Mouse (Mus musculus) monocyte, adult 5-6 weeks (primary cell): ENCODE measurements around the gene Sel1l. TPM values are rescaled to one million over a fixed set of nuclear protein-coding genes. Genes with fewer than 3 reads are reported as not detected.
"Not testable (repeated sequence)": the region's sequence is repeated elsewhere in the genome, so short reads cannot be mapped to it uniquely, and the experiment has no call there.

Source experiments
- ATAC-seq: fragments of 153-309, 156-312 bp; replicated peaks from 2 replicates; pipeline ENCODE4 v1.8.0; 2017; ENCODE audit warnings: mild to moderate bottlenecking; ENCODE audit not compliant: low TSS enrichment, insufficient number of reproducible peaks, severe bottlenecking, poor library complexity, low FRiP score
- total RNA-seq: library from RNA; stranded (forward); fragments of 200-1000, 200-491, 200-594 nt; gene quantifications from 3 replicates; pipeline ENCODE4 v1.2.3, GENCODE M21; 2017

The Sel1l gene
- total RNA-seq, 1 experiment from 2014 or later, result 76.7 TPM

DNA sequence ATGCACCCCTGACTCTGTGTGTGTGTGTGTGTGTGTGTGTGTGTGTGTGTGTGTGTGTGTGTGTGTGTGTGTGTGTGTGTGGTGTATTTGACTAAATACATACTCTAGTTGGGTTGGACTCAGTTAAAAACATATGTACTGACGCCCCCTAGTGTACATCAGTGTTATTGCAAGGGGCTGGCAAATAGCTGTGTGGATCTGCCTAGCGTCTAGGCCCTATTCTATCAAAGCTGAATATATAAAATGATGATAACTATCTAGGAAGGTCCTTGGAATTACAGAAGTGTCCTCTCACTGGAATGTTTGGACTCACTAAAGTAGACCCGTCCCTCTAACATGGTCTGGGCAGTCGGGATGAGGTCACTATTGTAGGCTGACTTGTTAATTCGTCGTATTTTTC lies 59.2 kb downstream of the Sel1l start:
- ATAC-seq, result peak; percentile 80

DNA sequence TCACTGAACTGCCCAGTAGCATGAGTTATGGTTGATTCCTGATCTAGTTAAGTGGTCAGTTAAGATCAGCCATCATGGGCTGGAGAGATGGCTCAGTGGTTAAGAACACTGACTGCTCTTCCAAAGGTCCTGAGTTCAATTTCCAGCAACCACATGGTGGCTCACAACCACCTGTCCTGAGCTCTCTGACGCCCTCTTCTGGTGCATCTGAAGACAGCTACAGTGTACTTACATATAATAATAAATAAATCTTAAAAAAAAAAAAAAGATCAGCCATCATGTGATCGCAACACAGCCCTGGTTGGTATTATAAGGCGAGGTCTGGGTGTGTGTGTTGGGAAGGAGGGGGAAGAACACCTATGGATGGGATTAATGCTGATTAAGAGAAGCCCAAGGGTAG lies 60.5 kb downstream of the Sel1l start:
- ATAC-seq, result not testable (repeated sequence)

DNA sequence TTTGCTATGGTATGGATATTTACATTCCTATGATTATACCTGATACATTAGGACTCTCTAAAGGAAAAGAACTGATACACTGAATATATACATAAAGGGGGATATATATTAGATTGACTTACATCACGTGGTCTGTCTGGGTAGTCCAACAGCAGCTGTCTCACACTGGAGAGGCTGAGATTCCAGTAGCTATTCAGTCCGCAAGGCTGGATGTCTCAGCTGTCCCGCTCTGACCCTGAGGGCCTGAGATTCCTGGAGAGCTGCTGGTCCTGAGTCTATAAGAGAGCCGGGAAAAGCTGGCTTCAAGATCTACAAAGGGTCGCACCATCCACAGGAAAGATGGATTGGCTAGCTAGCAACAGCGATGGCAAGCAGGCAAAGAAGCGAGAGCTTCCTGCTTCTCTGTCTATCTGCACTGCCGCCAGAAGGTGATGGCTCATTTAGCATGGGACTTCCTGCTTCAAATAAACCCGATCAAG lies 61.0 kb downstream of the Sel1l start, which contains the start of gene Ston2:
Ston2 (minus strand) TSS at position 429 of the 479 bp plus-strand sequence.
- ATAC-seq, result no peak

DNA sequence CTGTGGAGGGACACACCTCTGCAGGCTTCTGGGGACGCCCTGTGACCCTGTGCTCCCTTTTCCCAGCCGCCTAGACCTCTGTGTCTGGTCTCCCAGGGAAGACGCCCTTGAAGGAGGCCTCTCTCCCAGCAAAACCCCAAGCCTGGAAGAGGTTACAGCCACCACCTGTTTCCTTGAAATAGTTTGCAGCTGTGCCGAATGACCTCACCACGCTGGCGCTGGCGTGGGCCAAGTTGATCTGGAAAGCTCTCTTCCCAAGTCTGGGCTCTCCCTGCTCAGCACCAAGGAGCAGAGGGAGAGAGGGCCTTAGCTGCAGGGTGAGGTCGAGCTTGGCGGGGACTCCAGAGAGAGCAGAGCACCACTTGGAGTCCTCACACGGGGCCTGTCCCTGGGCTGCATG lies 62.6 kb downstream of the Sel1l start:
- 0 out of 2 replicates have a peak, but pooled peaks have one; percentile 10 for ATAC-seq

DNA sequence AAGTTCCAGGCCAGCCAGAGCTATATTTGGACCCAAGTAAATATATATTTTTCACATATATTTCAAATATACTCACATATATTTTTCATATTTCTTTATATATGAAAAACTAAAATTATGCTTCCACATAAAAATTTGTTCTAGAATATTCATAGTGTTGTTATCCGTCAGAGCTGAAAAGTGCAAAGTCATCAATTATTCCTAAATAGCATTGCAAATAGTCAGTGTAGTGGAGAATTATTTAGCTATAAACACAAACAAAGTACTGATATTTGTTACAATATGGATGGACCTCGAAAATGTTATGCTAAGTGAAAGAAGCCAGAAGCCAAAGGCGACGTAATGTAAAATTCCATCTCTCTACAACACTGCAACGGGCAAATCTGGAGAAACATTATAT lies 67.5 kb downstream of the Sel1l start:
- ATAC-seq, result no peak

DNA sequence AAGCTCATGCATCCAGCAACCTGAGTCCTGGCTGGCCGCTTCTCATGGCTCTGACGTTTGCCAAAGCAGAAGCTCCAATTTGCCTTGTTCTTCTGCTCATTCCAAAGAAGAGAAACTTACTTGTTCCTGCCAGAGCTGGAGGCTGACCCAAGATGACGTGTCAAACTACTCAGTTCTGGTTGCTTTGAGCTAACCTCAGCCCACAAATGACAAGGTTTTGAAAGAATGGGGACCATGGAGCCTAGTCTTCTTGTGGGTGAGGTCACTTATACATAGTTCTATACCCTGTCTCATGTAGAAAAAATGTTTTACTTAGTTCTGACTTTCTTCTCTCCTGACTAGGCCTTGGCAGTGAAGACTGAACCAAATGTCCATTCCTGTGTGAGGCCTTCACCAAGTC lies 68.4 kb downstream of the Sel1l start:
- ATAC-seq, result no peak

DNA sequence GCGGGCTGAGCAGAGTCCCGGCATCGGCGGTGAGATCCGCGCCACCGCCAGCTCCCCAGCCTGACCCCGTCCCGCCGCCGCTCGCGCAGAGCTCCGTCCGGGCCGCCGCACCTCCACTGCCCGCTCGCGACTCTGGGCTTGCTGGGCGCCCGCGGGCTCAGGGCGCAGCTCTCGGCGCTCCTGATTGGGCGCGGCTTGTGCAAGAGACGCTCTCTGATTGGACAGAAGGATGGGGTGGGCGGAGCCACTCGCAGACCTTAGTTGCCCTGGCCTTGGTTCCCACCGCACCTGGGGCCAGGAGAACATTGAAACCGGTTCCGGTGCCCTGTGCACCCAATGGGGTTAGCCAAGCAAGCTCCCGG lies 70.0 kb downstream of the Sel1l start:
- ATAC-seq, result peak; percentile 94

DNA sequence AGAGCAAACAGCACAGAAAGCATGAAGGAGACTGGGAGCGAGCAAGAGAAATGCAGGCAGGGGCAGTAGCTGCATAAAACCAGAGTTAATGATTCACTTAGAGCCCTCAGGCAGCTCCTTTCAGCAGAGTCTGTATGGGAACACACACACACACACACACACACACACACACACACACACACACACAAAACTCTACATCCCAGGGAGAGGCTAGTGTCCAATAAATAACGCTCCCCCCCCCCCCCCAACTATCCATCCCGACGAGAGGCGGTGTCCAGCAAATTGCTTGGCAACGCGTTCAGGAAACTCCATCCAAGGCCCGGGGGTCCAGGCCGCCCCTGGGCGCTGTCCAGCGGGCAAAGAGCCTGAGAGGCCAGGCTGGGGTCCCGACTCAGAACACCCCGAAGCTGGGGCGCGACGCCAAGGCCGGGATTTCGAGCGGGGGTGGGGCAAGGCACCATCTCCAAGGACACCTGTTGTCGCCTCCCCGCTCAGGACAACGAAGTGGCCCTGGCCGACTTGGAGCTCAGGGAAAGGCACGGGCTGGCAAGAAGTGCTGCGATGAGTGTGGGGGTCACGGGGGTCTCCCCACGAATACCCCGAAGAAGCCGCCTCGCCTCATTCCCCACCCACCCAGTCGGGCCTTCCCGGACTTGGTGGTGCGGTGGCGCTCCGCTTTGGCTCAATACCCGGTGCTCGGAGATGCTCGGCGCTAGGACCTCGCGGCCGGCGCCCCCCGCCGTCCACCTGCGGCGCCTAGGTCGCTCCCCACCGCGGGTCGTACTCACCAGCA lies 70.5 kb downstream of the Sel1l start:
- ATAC-seq, result 0 out of 2 replicates have a peak, but pooled peaks have one; percentile 13

DNA sequence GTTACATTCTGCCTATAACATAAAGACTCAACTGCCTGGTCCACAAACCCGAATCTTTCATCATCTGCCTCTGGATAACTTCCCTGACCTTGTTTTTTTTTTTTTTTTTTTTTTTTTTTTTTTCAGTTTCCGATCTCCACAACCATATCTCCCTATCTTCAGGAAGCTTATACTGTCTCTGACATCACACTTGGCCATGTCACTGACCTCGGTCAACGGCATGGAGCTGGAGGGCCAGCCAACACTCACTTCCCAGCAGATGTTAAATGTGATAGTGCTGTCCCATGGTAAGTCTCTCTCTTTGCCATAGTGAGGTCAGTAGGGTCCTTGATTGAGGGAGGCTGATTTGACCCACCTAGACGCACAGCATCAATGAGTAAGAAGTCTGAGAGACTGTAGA lies 72.6 kb downstream of the Sel1l start:
- no peak for ATAC-seq

DNA sequence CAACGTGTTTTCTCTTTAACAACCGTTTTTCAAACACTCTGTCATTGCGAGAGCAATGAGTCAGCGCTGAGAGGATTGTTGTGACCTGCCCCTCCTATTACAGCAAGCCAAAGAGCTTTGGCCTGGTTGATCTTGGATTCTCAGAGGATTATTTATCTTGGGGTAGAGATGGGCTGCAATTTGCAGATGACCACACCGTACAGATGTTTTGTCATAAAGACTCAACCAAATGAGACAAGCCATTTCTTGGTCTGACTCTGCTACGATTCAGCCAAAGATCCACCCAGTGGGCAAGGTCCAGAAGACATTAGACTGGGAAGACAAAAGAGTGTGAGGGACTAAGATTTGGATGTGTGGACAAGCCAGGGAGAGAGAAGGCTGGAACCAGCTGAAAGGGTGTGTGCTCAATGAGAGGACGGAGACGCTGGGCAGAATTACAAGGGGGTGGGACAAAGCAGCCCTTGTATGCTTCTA lies 74.1 kb downstream of the Sel1l start:
- no peak for ATAC-seq

DNA sequence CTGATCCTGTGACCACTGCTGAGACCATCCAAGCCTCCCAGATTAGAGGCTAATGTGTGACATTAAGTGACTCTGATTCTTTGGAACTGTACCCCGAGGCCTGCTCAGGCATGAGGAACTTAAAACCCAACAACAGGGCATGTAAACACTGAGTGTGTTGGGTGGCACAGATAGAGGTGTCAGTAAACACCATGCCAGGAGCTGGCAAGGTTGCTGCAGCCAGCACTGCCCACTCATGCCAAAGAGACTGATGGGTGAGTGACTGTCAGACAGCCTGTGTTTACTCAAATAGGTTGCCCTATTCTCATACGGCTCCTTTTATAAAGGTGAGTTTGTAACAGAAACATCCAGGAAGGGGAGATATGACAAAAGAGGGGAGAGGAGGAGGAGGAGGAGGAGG lies 80.1 kb downstream of the Sel1l start:
- ATAC-seq, result no peak

DNA sequence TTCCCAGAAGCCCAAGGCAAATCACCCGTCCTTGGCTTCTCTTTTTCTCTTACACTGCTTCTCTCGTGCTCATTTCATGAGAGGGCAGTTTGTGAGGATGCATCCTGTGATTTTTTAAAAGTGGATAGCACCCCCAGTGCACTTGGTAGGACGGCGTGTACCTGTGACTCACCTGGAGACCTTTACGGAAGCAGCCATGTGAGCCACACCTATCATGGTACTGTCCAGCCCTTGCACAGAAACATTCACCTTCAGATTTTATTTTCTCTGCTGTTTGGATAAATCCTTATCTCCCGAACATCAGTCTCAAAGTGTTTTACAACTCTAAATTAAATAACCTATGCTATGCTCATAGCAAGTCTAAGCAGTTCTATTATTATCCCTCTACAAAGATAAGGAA lies 80.8 kb downstream of the Sel1l start:
- no peak for ATAC-seq

DNA sequence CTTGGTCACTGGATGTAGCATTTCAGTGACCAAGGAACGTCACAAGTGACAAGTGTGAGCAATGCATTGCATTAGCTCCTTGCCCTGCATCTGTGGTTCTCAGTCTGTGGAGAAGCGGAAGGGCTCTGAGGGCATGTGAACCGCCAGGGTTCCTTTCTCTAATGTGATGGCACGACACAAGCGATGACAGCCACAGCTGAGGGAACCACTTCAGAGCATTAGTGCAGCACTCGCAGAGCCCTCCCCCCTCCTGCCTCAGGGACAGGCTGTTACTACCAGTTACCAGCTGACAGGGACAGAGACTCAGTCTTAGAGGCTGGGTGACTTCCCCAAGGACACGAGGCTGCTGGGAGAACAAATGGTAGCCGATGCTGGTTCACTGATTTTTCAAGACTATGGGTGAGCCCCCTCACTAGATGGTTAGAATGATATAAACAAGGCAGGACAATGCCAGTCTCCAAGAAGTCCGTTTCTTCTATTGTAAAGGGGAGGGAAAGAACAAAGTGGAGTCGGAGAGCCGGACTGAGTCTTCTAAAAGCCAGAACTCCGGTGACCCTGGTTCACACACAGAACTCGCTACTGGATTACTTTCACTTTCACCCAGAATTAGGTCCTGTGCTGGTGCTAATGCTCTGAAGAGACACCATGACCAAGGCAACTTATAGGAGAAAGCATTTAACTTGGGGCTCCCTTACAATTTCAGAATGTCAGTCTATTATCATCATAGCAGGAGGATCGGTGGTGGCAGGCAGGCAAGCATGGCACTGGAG lies 82.4 kb downstream of the Sel1l start:
- ATAC-seq, result peak; percentile 89

DNA sequence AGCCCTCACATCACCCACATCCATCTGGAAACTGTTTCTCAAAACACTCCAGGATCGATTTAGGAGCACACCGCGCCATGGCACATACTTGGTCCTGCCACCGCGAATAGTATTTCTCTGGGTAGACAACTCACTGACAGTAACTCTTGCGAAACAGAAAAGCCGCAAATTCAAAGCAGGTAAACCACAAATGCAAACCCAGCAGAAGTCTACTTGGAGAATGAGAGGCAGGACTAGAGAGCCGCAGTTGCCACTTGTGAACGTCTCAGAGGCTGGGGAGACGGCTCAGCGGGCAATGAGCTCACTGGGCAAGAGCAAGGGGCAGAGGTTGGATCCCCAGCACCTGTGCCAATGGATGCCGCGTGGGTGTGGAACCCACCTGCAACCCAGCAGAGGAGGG lies 83.5 kb downstream of the Sel1l start:
- peak; percentile 38 for ATAC-seq

DNA sequence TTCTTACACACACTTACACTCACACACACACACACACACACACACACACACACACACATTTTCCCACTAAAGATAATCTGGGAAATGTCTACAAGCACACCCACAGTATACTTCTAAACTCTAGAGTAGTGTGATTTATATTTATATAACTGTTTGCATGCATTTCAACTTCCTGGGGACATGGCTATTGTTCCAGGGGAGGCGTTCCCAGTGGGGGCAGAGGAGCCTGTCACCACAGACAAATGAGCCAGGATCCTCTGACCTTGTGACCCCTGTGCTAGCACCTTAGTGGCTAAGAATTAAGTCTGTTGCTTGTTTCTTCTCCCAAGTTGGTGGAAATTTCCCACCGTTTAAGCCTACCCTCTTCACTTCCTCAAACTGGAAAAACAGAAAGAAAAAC lies 83.9 kb downstream of the Sel1l start:
- ATAC-seq, result peak; percentile 30; the same call in 1 of the 2 replicates

DNA sequence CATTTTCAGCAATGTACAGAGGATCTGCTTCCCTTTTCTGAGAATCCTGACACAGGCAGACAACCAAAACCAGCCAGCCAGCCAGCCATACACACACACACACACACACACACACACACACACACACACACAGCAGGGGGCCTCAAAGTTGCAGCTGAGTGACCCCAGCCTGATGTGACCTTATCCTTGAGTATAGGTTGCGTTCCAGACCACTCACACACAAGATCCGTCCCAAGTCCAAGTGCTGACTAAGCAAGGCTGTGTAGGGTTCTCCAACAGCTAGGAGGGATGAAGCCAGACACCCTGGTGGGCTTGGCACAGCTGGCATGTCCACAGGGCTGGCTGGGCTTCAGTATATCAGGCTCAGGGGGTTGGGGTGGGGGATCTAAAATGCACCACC lies 84.5 kb downstream of the Sel1l start:
- no peak for ATAC-seq

DNA sequence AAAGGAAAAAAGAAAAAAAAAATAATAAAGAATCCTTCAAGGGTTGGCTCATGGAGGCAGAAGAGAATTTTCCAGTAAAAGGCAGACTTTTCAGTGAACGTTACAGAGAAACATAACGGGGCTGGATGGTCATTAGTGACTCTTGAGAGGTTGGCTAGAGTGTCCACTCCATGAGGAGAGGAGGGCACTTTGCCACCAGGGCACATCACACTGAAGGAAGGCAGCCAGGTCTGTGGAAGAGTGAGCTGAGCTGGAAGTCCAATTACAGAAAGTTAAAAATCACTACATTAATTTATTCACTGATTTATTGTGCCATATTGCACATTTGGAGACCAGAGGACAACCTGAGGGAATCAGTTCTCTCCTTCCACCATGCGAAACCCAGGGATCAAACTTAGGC lies 89.1 kb downstream of the Sel1l start:
- no peak for ATAC-seq

DNA sequence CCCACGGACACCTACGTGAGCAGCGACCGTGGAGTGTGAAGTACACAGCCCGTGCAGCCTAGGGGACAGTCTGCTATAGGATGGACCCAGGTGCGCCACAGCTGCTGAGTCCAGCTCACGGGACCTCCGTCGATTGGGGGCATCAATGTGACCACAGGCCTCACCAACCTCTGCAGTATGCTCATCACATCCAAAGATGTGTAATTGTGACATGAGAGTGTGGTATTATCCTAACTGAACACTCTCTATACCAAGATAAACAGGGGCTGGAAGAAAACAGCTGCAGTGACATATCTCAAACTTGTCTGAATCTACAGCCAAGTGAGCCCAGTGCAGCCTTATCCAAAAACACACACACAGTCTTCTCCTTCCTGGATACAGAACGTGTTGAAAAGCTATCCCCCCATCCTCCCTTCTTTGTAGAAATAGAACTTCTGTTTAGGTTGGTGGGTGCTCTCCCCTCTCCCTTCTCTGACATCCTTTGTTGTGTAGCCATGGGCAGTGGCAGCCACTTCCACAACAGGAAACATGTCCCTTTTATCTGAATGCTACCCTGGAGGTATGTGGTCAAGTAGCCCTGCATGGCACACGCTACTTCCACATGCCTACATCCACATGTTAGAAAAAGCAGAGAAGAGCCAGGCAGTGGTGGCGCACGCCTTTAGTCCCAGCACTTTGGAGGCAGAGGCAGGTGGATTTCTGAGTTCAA lies 90.9 kb downstream of the Sel1l start:
- ATAC-seq, result peak; percentile 38; the same call in 1 of the 2 replicates

DNA sequence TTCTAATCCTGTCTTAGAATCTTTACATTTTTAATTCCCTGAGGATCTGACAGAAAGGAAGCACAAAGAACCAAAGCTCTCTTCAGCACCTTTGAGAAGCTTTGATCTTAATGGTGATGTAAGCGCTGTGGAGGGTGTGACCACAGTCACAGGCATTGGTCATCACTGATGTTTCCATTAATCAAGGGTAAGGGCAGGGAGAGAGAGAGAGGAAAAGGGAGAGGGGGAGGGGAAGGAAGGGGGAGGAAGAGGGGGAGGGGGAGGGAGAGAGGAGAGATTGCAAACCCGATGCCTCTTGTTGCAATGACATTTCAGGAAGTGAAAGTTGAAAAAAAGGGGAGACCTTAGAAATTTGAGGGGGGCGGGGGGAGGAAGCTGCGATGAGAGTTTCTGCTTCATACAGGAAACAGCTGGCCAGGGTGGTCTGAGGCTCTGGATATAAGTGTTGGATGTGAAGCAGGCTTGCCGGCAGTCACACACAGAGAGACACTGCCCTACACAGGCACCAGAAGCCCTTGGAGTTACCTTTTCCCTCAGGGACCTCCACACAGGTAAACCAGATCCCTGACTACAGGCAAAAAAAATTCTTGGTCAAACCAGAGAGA lies 92.3 kb downstream of the Sel1l start:
- peak; percentile 74 for ATAC-seq
